Mouse (Mus musculus) ES-Bruce4 (cell line): ENCODE data around the gene Ctnna3.

Experiments used
- CTCF ChIP-seq: IDR thresholded peaks from one replicate; pipeline ENCODE4 v1.8.1; 2011; ENCODE audit warnings: low read depth, low read length
- POLR2A ChIP-seq: IDR thresholded peaks from one replicate; pipeline ENCODE4 v1.8.1; 2011; ENCODE audit warnings: low read length; ENCODE audit not compliant: insufficient read depth

DNA sequence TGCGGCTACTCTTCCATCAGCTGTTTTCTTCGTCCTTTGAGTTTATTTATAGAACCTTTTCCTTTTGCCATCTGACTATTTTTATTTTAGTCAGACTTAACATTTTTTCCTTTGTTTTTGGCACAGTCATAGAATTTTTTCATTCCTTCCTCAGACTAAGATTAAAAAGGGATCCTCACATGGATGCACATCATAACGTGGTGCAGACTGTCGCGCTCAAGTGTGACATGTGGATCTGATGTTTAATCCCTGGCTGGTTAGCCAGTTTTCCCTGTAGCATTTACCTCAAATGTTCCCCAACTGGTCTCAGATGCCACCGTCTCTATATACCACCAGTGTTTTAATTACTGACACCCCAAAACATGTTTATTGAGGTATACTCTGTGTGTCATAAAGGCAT, 246.4 kb downstream of the Ctnna3 start:
- TF ChIP-seq POLR2A (no peak), CTCF (no peak)
